Mouse (Mus musculus) lung, postnatal 36 days (tissue): ENCODE data around the gene Atp8b4.
"Not testable (repeated sequence)": the region's sequence is repeated elsewhere in the genome, so short reads cannot be mapped to it uniquely, and the experiment has no call there.

Experiments
- DNase-seq: peaks from one replicate; pipeline ENCODE4 v3.0.0; 2022; ENCODE audit warnings: mixed read lengths

Atp8b4 gene

GRCm38 (mm10) chr2:126500521-126500920 lies at the start of gene Atp8b4:
Atp8b4 (minus strand) TSS chr2:126500674.
- DNase-seq, result no peak

DNA sequence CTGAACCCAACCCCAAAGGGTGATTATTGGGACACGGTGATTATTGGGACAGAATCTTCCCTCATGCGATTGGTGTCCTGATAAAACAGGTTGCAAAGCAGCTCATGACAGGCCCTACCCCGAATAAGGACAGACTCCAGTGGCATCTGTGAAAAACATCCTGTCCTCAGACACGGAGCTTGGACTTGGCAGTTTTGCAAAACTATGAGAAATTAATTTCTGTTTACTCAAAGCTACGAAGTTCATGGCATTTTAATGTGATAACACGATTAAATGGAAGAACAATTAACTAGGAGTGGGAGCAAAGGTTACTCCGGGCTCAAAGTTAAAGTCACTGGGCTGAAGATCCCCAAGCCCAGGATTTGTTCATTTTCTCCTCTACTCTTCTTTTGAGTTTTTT lies 49.2 kb upstream of the Atp8b4 start:
- no peak for DNase-seq

DNA sequence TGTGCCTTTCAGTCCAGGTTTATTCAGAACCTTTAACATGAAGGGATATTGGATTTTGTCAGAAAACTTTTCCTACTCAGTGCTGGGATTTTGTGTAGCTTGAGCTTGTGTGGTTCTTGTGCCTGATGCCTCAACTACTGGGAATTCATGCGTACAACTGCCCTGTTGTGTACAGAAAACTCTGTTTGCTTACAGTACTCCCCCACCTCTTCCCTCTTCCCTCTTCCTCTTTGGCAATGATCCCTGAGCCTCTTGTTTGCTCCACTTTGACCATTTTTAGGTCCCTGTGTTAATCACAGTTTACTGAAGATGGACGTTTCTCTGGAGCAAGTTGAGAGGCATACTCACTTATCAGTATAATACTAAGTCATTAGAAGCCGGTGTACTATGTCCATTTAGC lies 45.9 kb upstream of the Atp8b4 start:
- no peak for DNase-seq

DNA sequence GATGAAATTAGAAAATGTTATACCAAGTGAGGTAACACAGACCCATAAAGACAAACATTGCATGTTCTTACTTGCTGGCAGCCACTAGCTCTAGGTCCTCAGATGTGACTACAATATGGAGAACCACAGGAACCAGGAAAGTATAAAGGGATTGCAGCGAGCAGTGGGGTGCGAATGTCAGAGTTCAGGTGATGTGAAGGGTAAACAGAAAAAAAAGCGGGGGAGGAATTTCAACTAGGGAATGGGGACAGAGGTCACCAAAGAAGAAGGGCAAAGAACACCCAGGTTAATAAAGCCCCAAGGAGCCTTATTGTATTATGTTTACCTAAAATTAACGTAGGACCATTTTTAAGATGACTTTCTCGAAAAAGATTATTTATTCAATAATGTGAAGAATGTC lies 44.8 kb upstream of the Atp8b4 start:
- DNase-seq, result no peak

GRCm38 (mm10) chr2:126542211-126542610 lies 41.7 kb upstream of the Atp8b4 start:
- no peak for DNase-seq

DNA sequence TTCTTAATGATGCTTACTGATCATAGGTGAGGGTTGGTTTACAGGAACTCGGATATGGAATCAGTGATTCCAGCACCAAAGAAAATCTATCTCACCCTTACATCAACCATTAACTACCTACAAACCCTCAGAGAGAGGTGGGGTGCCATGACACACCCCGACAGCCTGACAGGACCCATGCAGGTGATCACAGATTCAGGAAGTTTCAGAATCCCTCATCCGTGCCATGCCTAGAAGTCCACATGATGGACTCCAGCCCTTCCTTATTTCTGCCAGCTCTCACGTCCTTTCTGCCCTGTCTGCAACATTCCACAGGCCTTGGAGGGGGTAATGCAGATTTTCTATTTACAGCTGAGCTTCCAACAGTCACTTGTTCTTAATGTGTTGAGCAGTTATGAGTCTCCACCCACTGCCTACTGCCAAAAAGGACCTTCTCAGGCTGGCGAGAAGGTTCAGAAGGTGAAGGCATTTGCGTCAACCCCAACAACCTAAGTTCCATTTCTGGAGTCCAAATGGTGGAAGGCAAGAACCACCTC lies 40.0 kb upstream of the Atp8b4 start:
- DNase-seq, result no peak

- DNase-seq, result no peak
Observed at GRCm38 (mm10) chr2:126537654-126538053, 37.2 kb upstream of the Atp8b4 start.

GRCm38 (mm10) chr2:126530581-126530980 lies 30.1 kb upstream of the Atp8b4 start:
- DNase-seq, result no peak

GRCm38 (mm10) chr2:126527461-126527860 lies 27.0 kb upstream of the Atp8b4 start:
- no peak for DNase-seq

DNA sequence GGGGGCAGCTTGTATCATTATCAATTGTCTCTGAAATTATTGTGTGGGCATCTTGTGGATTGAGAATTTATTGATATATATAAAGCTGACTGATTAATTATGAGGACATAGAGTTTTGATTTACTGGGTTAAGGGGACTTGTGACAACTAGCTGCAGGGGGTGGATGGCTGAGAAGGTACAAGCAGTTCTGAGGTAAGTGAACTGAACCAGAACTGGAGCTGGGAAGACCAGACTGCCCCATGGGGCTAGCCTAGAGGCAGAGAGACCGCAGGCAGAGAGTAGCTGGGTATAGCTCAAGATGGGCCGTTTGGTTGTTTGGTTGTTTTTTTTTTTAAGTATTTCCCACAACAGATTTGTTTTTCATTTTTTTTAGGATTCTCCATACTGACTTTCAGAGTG lies 23.8 kb upstream of the Atp8b4 start:
- DNase-seq, result no peak

DNA sequence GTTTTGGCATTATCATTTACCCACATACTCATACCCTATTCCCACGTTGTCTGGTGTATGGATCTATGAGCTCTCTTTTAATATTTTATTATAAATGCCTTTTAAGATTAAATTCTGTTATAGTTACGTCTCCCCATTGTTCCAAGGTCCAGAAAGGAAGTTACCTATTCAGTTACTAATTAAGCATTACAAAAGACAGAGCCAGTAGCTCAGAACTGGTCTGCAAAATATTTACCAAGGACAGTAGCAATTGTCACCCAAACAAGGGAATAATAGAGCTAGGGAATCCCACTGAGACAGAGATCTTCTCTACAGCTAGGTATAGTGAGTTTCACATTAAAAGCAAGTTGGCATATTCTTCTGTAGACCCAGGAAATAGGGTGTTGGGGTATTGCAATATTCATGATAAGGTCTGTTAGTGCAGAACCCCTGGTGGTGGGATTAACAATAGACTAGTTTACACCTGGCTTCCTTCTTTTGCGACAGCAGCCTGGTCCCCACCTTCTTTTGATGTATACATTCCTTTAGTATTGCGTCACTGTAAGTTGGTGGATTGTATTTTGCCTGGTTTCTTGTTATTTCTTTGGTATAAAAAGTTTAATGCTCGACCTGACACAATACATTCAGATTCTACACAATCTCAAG lies 22.7 kb upstream of the Atp8b4 start:
- DNase-seq, result not testable (repeated sequence)

- no peak for DNase-seq
Observed at GRCm38 (mm10) chr2:126522056-126522455, 21.6 kb upstream of the Atp8b4 start.

DNA sequence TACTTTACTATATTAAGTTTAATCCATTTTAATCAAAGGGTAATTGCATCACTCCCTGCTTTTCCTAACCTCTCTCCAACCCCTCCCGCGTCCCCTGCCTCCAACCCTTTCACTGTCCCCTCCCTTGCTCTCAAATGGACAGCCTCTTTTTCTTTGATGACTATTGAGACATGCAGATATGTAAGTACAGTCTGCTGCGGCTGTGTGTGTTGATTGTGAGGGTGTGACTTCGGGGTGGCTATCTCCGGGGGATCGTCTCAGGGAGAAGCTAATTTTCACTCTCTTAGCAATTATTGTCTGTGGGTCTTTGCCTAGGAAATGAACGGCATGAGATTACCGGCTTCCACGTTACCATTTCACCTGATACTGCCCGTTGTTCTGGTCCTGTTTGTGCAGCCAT lies 21.0 kb upstream of the Atp8b4 start:
- DNase-seq, result no peak

DNA sequence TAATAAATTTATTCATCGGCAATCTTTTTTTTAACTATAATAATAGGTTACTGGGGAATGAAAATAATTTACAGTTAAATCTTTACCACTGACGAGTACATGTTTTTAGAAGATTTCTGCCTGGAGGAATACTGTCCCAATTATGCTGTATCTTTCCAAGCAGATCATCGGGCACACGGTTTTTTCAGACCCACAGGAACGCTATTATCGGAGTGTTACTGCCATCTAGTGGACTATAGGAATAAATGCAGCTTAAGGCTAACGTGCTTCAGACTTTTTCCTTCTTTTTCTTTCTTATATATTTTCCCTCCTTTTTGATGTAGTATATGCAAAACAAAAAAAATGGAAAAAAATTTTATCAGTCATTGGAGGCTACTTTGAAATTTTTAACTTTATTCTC lies 20.4 kb upstream of the Atp8b4 start:
- DNase-seq, result peak; percentile 44

- DNase-seq, result peak; percentile 25
Observed at GRCm38 (mm10) chr2:126519872-126520581, 19.6 kb upstream of the Atp8b4 start.

- no peak for DNase-seq
Observed at GRCm38 (mm10) chr2:126515069-126515826, 14.8 kb upstream of the Atp8b4 start.

DNA sequence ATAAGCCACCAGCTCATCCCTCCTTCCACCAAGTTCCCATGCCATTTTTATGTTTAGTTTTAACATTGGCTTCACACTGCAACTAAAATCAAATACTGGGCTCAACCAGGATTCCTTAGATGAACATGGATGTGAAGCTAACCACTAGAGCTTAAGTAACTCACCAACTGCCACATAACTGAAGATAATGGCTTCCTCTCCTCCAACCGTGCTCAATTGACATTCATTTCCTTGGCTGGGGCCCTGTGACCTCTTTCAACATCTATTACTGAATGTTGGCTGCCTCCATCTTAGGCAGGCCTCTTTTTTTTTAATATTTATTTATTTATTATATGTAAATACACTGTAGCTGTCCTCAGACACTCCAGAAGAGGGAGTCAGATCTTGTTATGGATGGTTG lies 7.8 kb upstream of the Atp8b4 start:
- DNase-seq, result no peak

DNA sequence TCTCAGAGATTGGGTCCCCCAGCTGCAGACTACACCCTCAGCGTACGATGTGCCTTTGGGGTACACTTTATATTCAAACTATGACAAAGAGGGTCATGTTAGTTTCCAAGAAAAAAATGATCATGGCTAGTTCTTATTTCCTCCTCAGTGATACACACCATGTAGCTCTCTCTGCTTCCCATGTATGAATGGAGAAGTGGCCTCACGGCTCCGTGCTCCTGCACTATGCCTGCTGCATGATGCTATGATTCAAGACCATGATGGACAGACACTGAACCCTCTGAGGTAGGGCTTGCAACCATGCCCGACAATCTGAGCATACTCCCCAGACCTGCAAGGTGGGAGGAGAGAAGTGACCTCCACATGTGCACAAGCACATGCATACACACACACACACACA lies 7.0 kb upstream of the Atp8b4 start:
- DNase-seq, result no peak

DNA sequence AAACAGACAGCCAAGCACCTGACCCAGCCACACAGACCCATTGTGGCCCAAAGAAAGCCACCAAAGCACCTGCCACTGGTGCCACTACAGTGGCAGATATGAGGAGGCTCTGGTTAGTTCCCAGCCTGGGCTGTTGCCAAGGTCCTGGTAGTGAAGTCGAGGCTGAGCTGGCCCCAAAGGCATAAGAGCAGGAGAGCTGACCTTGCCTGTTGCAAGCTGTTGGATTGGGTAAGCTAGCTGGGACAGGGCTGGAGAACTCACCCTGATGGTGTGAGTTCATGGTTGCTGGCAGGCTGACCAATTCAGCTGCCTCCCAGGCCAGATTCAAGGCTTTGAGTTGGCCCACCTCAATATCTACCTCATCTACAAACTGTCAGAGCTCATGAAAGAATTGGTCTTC lies 4.7 kb upstream of the Atp8b4 start:
- DNase-seq, result no peak

DNA sequence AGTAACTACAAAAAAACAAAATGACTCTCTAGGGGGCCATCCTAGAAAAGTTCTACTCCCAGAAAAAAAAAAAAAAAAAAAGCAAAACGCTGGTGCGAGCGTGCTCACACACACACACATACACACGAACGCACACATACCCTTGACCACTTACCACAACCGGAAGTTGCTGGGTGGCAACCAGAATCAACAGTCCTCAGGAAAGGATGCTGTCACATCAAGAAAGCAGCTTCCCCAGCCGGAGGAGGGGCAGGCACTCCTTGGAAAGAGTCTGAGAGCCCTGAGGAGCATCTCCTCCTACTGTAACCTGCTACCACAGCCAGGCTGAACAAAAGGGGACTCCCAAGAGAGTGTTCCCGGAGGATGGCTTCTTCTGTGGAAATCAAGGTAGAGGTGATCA lies 744 bp downstream of the Atp8b4 start:
- peak; percentile 68 for DNase-seq

GRCm38 (mm10) chr2:126498761-126499452 lies 1.6 kb downstream of the Atp8b4 start:
- DNase-seq, result no peak

DNA sequence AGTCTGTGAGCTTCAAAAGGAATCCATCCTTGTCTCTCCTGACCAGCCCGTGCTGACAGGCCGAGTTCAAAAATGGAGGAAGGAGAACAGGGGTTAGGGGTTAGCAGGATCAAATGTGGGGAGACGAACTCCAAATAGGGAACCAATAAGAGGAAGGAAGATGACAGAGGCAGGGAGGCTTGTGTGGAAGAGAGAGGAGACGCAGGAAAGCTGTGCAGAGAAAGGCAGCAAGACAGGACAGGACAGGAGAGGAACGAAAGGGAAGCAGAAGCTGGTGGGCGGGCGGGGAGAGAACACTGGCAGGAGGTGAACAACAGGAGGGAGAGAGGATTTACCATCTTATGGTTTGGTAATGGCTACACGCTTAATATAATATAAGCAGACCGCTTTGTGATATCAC lies 3.6 kb downstream of the Atp8b4 start:
- peak; percentile 50 for DNase-seq
